Mouse (Mus musculus) cerebellum, adult 2 months (tissue): Measurements from ENCODE around the gene Dock11.

Source experiments
- CTCF ChIP-seq: fragments of 200-500 bp; IDR thresholded peaks from 2 replicates; pipeline ENCODE4 v1.5.1; 2011; ENCODE audit warnings: low read depth, mild to moderate bottlenecking, control low read depth, low read length, moderate library complexity, borderline replicate concordance; ENCODE audit not compliant: insufficient read depth
- POLR2A ChIP-seq: fragments of 200-500 bp; IDR thresholded peaks from 2 replicates; pipeline ENCODE4 v1.6.1; 2011; ENCODE audit warnings: low read length, control low read depth, borderline replicate concordance; ENCODE audit not compliant: insufficient read depth

GRCm38 (mm10) chrX:35990508-35991095, 102.0 kb downstream of the Dock11 start:
- TF ChIP-seq CTCF (no peak), POLR2A (no peak)
